Mouse (Mus musculus): ENCODE results near the gene Gm3371.
"Not testable (repeated sequence)": the region's sequence is repeated elsewhere in the genome, so short reads cannot be mapped to it uniquely, and the experiment has no call there.

Gene Gm3371

GRCm38 (mm10) chr14:44410588-44410987, at the start of gene Gm3371:
TSS of gene Gm3371 (minus strand) at chr14:44410688.
- not testable (repeated sequence) for DNase-seq (ENCODE audit: low read depth in 2 of 2, low spot score in 2 of 2)

- DNase-seq (ENCODE audit: low read depth in 2 of 2, low spot score in 2 of 2): not testable (repeated sequence)
Observed at GRCm38 (mm10) chr14:44433335-44433734, 22.8 kb upstream of the Gm3371 start, which contains the start of gene Gm8232. TSS of gene Gm8232 (plus strand) at chr14:44433635.

DNA sequence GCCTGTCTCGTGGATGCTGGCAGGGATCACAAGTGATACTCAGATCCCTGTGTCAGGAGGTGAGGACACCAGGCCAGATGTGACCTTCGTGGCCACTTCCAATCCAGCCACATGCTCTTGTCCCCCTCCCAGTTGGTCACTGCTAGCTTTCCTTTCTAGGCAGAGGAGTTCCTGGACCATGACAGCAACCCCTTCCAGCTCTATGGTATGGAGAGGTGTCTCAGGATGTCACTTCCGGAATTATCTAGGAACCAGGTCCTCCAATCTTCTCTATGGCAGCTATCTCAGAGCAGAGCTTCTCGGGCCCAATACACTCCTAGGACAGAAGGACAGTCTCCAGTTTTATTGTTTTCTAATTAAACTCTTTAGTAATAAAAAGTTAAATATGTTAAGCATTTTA, 26.3 kb downstream of the Gm3371 start:
- DNase-seq (ENCODE audit: low read depth in 2 of 2, low spot score in 2 of 2): not testable (repeated sequence)

DNA sequence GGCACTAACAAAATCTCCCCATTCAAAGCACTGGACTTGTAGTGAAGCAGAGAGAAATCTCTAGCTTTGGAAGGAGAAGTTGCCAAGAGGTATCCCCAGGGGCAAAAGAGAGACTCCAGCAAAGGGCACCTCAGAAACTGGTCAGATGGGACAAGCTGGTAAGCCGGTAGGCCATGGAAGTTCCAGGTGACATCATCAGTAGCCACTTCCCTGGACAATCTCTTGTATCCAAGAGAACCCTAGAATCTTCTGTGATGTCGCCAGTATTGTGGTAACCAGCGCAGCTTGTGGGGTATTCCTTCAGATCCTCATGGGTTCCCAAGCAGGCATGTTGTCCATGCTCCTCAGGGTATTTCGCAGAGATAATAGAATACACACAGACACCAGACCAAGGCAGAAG, 45.4 kb downstream of the Gm3371 start, which contains the start of gene Gm8229:
Gene Gm8229, plus strand, starts transcription at position 301 of the 400 bp plus-strand sequence.
- DNase-seq (ENCODE audit: low read depth in 2 of 2, low spot score in 2 of 2): not testable (repeated sequence)

- DNase-seq (ENCODE audit: low read depth in 2 of 2, low spot score in 2 of 2): not testable (repeated sequence)
Observed at GRCm38 (mm10) chr14:44362301-44362700, 48.2 kb downstream of the Gm3371 start.

- DNase-seq (ENCODE audit: low read depth in 2 of 2, low spot score in 2 of 2): not testable (repeated sequence)
Observed at GRCm38 (mm10) chr14:44361416-44361815, 49.1 kb downstream of the Gm3371 start.
